Mouse (Mus musculus) MEL (cell line): ENCODE results near the gene Fam78b. TPM values are rescaled to one million over a fixed set of nuclear protein-coding genes. Genes with fewer than 3 reads are reported as not detected.
A peak's percentile ranks its signal among the peaks of the same experiment; 100 is the strongest.

Source experiments
- DNase-seq: peaks from one replicate; pipeline ENCODE4 v3.0.0; 2011; ENCODE audit warnings: low read depth, low spot score
- H3K27ac ChIP-seq: 2 replicates; pipeline ENCODE4 v1.5.1; 2012; ENCODE audit warnings: low read depth, mild to moderate bottlenecking, control low read depth, low read length, moderate library complexity; ENCODE audit not compliant: control insufficient read depth
- H3K27me3 ChIP-seq, 2 experiments: fragments of 150-350 bp in 1 of 2; sonication (generic) in 1 of 2; 2 replicates each; pipeline ENCODE4 v1.6.1; 2012; ENCODE audit warnings: low read length in 2 of 2, mild to moderate bottlenecking in 2 of 2, improper control_type of control experiment in 1 of 2, moderate library complexity in 1 of 2; ENCODE audit not compliant: insufficient read depth in 2 of 2, control insufficient read depth in 1 of 2
- H3K36me3 ChIP-seq, 2 experiments: 2 replicates each; pipeline ENCODE4 v1.6.1; 2012 to 2014; ENCODE audit warnings: low read length in 2 of 2, improper control_type of control experiment in 1 of 2, inconsistent platforms in 1 of 2, mild to moderate bottlenecking in 1 of 2; ENCODE audit not compliant: insufficient read depth in 2 of 2, control insufficient read depth in 1 of 2
- H3K4me1 ChIP-seq, 2 experiments: fragments of 150-350 bp in 1 of 2; sonication (generic) in 1 of 2; 2 replicates each; pipeline ENCODE4 v1.6.1; 2012; ENCODE audit warnings: low read length in 2 of 2, improper control_type of control experiment in 1 of 2, mild to moderate bottlenecking in 1 of 2; ENCODE audit not compliant: insufficient read depth in 2 of 2, control insufficient read depth in 1 of 2
- H3K4me3 ChIP-seq, 2 experiments: fragments of 150-350 bp in 1 of 2; sonication (generic) in 1 of 2; 2 replicates each; pipeline ENCODE4 v1.5.1; 2012; ENCODE audit warnings: low read depth in 2 of 2, low read length in 2 of 2, mild to moderate bottlenecking in 2 of 2, moderate library complexity in 2 of 2, control low read depth in 1 of 2, improper control_type of control experiment in 1 of 2; ENCODE audit not compliant: control insufficient read depth in 1 of 2, insufficient read depth in 1 of 2
- H3K79me2 ChIP-seq: 2 replicates; pipeline ENCODE4 v1.6.1; 2012; ENCODE audit warnings: mild to moderate bottlenecking, low read length, moderate library complexity; ENCODE audit not compliant: control insufficient read depth, poor library complexity, insufficient read depth
- H3K9ac ChIP-seq: 2 replicates; pipeline ENCODE4 v1.6.1; 2012; ENCODE audit warnings: low read depth, mild to moderate bottlenecking, control low read depth, low read length, moderate library complexity; ENCODE audit not compliant: control insufficient read depth, poor library complexity, severe bottlenecking
- H3K9me3 ChIP-seq: fragments of 150-350 bp; sonication (generic); replicated peaks from 2 replicates; pipeline ENCODE4 v1.6.1; 2012; ENCODE audit warnings: mild to moderate bottlenecking, low read length, improper control_type of control experiment, moderate library complexity; ENCODE audit not compliant: insufficient read depth
- CTCF ChIP-seq, 3 experiments: IDR thresholded peaks in 2 of 3; conservative IDR thresholded peaks in 1 of 3; 2 replicates each; pipeline ENCODE4 v1.5.1; 2011 to 2012; ENCODE audit warnings: low read length in 3 of 3, low read depth in 2 of 3, mild to moderate bottlenecking in 2 of 3, improper control_type of control experiment in 1 of 3, inconsistent platforms in 1 of 3, mixed read lengths in 1 of 3, moderate library complexity in 1 of 3; ENCODE audit not compliant: control insufficient read depth in 1 of 3, insufficient read depth in 1 of 3, poor library complexity in 1 of 3, severe bottlenecking in 1 of 3
- JUND ChIP-seq: IDR thresholded peaks from 2 replicates; pipeline ENCODE4 v1.6.1; 2011; ENCODE audit warnings: low read depth, mild to moderate bottlenecking, improper control_type of control experiment, low read length
- MAX ChIP-seq: IDR thresholded peaks from 2 replicates; pipeline ENCODE4 v1.6.1; 2011; ENCODE audit warnings: low read length, improper control_type of control experiment
- NELFE ChIP-seq: IDR thresholded peaks from 2 replicates; pipeline ENCODE4 v1.6.1; 2011; ENCODE audit warnings: low read depth, low read length, improper control_type of control experiment
- NRF1 ChIP-seq: IDR thresholded peaks from 2 replicates; pipeline ENCODE4 v1.6.1; 2014; ENCODE audit warnings: low read depth, mild to moderate bottlenecking, inconsistent platforms, low read length, improper control_type of control experiment, moderate library complexity; ENCODE audit not compliant: poor library complexity, insufficient read depth, severe bottlenecking
- POLR2A ChIP-seq, 2 experiments: IDR thresholded peaks; 2 replicates each; pipeline ENCODE4 v1.6.1; 2011 to 2012; ENCODE audit warnings: low read length in 2 of 2, mild to moderate bottlenecking in 2 of 2, control low read depth in 1 of 2, improper control_type of control experiment in 1 of 2, low read depth in 1 of 2, moderate library complexity in 1 of 2; ENCODE audit not compliant: control insufficient read depth in 1 of 2, insufficient read depth in 1 of 2, poor library complexity in 1 of 2
- POLR2AphosphoS5 ChIP-seq: IDR thresholded peaks from 2 replicates; pipeline ENCODE4 v1.6.1; 2012; ENCODE audit warnings: low read depth, borderline replicate concordance, mild to moderate bottlenecking, inconsistent platforms, low read length, moderate library complexity, mixed read lengths
- RAD21 ChIP-seq: IDR thresholded peaks from 2 replicates; pipeline ENCODE4 v1.6.1; 2011; ENCODE audit warnings: mild to moderate bottlenecking, low read depth, low read length, improper control_type of control experiment
- RCOR1 ChIP-seq: IDR thresholded peaks from 2 replicates; pipeline ENCODE4 v1.6.1; 2012; ENCODE audit warnings: low read depth, mild to moderate bottlenecking, inconsistent platforms, low read length, improper control_type of control experiment
- TAL1 ChIP-seq: IDR thresholded peaks from 2 replicates; pipeline ENCODE4 v1.6.1; 2012; ENCODE audit warnings: mild to moderate bottlenecking, inconsistent platforms, low read length, moderate library complexity, mixed read lengths
- TBP ChIP-seq: IDR thresholded peaks from 2 replicates; pipeline ENCODE4 v1.8.0; 2011; ENCODE audit warnings: low read depth, low read length, improper control_type of control experiment
- UBTF ChIP-seq: IDR thresholded peaks from 2 replicates; pipeline ENCODE4 v1.6.1; 2012; ENCODE audit warnings: low read depth, mild to moderate bottlenecking, inconsistent platforms, low read length, improper control_type of control experiment, moderate library complexity, borderline replicate concordance; ENCODE audit not compliant: insufficient read depth
- ZKSCAN1 ChIP-seq: IDR thresholded peaks from 2 replicates; pipeline ENCODE4 v1.6.1; 2012; ENCODE audit warnings: low read depth, mild to moderate bottlenecking, inconsistent platforms, low read length, improper control_type of control experiment, moderate library complexity
- polyA plus RNA-seq, 2 experiments: library from polyadenylated mRNA; stranded (reverse) in 1 of 2; unstranded in 1 of 2; fragments of >175 nt in 1 of 2; fragments of >200 nt in 1 of 2; gene quantifications; 2 replicates each; pipeline versions ENCODE4 v1.2.1 to v1.2.4; 2012; ENCODE audit warnings: low replicate concordance in 2 of 2, low read depth in 1 of 2; ENCODE audit not compliant: insufficient read length in 2 of 2, insufficient read depth in 1 of 2, missing spikeins in 1 of 2
- total RNA-seq: library from RNA; depleted of rRNA; stranded (reverse); fragments of 300-350 nt; gene quantifications from 2 replicates; pipeline ENCODE4 v1.2.3, GENCODE M21; 2012

Fam78b gene
- total and polyA plus RNA-seq, 3 experiments = not detected

- no peaks in the 10 kb centered on the region for H3K9me3 ChIP-seq
- no peak for DNase-seq
- H3K36me3 ChIP-seq = no peaks in the 10 kb centered on the region
- H3K4me3 ChIP-seq = no peak overlapping the region
- H3K4me1 ChIP-seq = no peaks in the 10 kb centered on the region
- H3K27ac ChIP-seq = no peak overlapping the region
- no peak for TF ChIP-seq NELFE
- TF ChIP-seq TBP = no peak
- no peak for TF ChIP-seq RCOR1
- TF ChIP-seq ZKSCAN1 = no peak
- TF ChIP-seq, all 39 proteins: peak for 0
- Histone ChIP-seq H3K27me3 (no peaks in the 10 kb centered on the region), H3K79me2 (no peaks in the 10 kb centered on the region), H3K9ac (no peak overlapping the region)
Measured at GRCm38 (mm10) chr1:167122436-167122835, 121.2 kb downstream of the Fam78b start.

- no peak overlapping the region for H3K9ac ChIP-seq
- DNase-seq = peak; percentile 49
- H3K27me3 ChIP-seq = no peaks in the 10 kb centered on the region
- no peak overlapping the region for H3K27ac ChIP-seq
- no peak overlapping the region for H3K4me3 ChIP-seq
- no peaks in the 10 kb centered on the region for H3K36me3 ChIP-seq
- TF ChIP-seq NRF1 (no peak), UBTF (no peak), POLR2AphosphoS5 (no peak), MAX (no peak), ZKSCAN1 (no peak)
- no peaks in the 10 kb centered on the region for H3K4me1 ChIP-seq
- H3K79me2 ChIP-seq = no peaks in the 10 kb centered on the region
- no peaks in the 10 kb centered on the region for H3K9me3 ChIP-seq
Measured at GRCm38 (mm10) chr1:167123551-167123950, 122.3 kb downstream of the Fam78b start.

- H3K27me3 ChIP-seq = no peaks in the 10 kb centered on the region
- no peaks in the 10 kb centered on the region for H3K9me3 ChIP-seq
- H3K9ac ChIP-seq = no peak overlapping the region
- no peak for DNase-seq
- no peaks in the 10 kb centered on the region for H3K4me1 ChIP-seq
- TF ChIP-seq JUND = no peak
- no peak for TF ChIP-seq CTCF (IDR thresholded peaks at IDR 0.05 in 2 of 3, conservative IDR thresholded peaks at IDR 0.05 in 1 of 3; ENCODE audit: control insufficient read depth in 1 of 3, insufficient read depth in 1 of 3, low read depth in 2 of 3, low read length in 3 of 3, poor library complexity in 1 of 3, severe bottlenecking in 1 of 3)
- no peak for TF ChIP-seq POLR2A (IDR thresholded peaks at IDR 0.05; ENCODE audit: control insufficient read depth in 1 of 2, insufficient read depth in 1 of 2, low read depth in 1 of 2, low read length in 2 of 2, poor library complexity in 1 of 2)
- no peak for TF ChIP-seq RCOR1
- no peak for TF ChIP-seq MAX
- no peak for TF ChIP-seq TAL1
- no peak for TF ChIP-seq RAD21
- no peak for TF ChIP-seq POLR2AphosphoS5
- no peaks in the 10 kb centered on the region for H3K79me2 ChIP-seq
- H3K27ac ChIP-seq = no peak overlapping the region
- H3K36me3 ChIP-seq = no peaks in the 10 kb centered on the region
- H3K4me3 ChIP-seq = no peak overlapping the region
Measured at GRCm38 (mm10) chr1:167125870-167126269, 124.7 kb downstream of the Fam78b start.
